Mouse (Mus musculus): ENCODE measurements at regions not wholly inside any gene's neighbourhood (a gene's known extent, or its start where the extent isn't known, plus 50 kb on each side); places are given as distances from the start of the nearest gene placed in this dataset.

- Histone ChIP-seq H3K4me1 (replicated peaks) (no peaks in the 10 kb centered on the region), H3K27ac (no peak overlapping the region), H3K27me3 (ENCODE audit: insufficient read depth, poor library complexity, severe bottlenecking) (no peaks in the 10 kb centered on the region), H3K36me3 (no peaks in the 10 kb centered on the region), H3K4me3 (no peak overlapping the region), H3K9me3 (no peaks in the 10 kb centered on the region)
- WGBS, result 94% methylated on average over 6 of the region's 6 CpGs
- no peak for DNase-seq (ENCODE audit: low spot score)
Observed at GRCm38 (mm10) chr4:58646821-58647220, 93.1 kb upstream of the Lpar1 start.

- Histone ChIP-seq H3K4me3 (no peak overlapping the region), H3K27ac (no peak overlapping the region), H3K36me3 (no peaks in the 10 kb centered on the region), H3K4me1 (replicated peaks) (no peaks in the 10 kb centered on the region), H3K27me3 (ENCODE audit: insufficient read depth, poor library complexity, severe bottlenecking) (no peaks in the 10 kb centered on the region), H3K9me3 (no peaks in the 10 kb centered on the region)
- WGBS, result 49% methylated on average over 4 of the region's 4 CpGs
- DNase-seq (ENCODE audit: low spot score), result no peak
Observed at GRCm38 (mm10) chr4:58643371-58643770, 89.7 kb upstream of the Lpar1 start.

- Histone ChIP-seq H3K9me3 (no peaks in the 10 kb centered on the region), H3K4me1 (replicated peaks) (no peaks in the 10 kb centered on the region)
- 91% methylated on average over 10 of the region's 10 CpGs for WGBS
Observed at GRCm38 (mm10) chr4:58642236-58642635, 88.5 kb upstream of the Lpar1 start.

GRCm38 (mm10) chr4:58632696-58633095 lies 79.0 kb upstream of the Lpar1 start:
- H3K4me1 ChIP-seq (replicated peaks), result no peaks in the 10 kb centered on the region
- 82% methylated on average over 1 of the region's 1 CpGs for WGBS
- no peak for DNase-seq (ENCODE audit: low spot score)
- H3K9me3 ChIP-seq, result 0 out of 2 replicates have a peak, but pooled peaks cover 4% of the 10 kb centered on the region
- no peaks in the 10 kb centered on the region for H3K36me3 ChIP-seq
- H3K27me3 ChIP-seq (ENCODE audit: insufficient read depth, poor library complexity, severe bottlenecking), result no peaks in the 10 kb centered on the region
- H3K4me3 ChIP-seq, result no peak overlapping the region
- H3K27ac ChIP-seq, result no peak overlapping the region

More at GRCm38 (mm10) chr4:58642236-58642635, 88.5 kb upstream of the Lpar1 start:
- H3K4me3 ChIP-seq, result no peak overlapping the region
- no peak overlapping the region for H3K27ac ChIP-seq
- H3K36me3 ChIP-seq, result no peaks in the 10 kb centered on the region
- H3K27me3 ChIP-seq (ENCODE audit: insufficient read depth, poor library complexity, severe bottlenecking), result no peaks in the 10 kb centered on the region
- DNase-seq (ENCODE audit: low spot score), result no peak

GRCm38 (mm10) chr4:58631415-58631814 lies 77.7 kb upstream of the Lpar1 start:
- WGBS, result 73% methylated on average over 4 of the region's 4 CpGs
- H3K4me1 ChIP-seq (replicated peaks), result 0 out of 2 replicates have a peak, but pooled peaks cover 3% of the 10 kb centered on the region
- no peak overlapping the region for H3K27ac ChIP-seq
- H3K9me3 ChIP-seq, result 0 out of 2 replicates have a peak, but pooled peaks cover 4% of the 10 kb centered on the region
- no peak overlapping the region for H3K4me3 ChIP-seq
- no peak for DNase-seq (ENCODE audit: low spot score)
- H3K27me3 ChIP-seq (ENCODE audit: insufficient read depth, poor library complexity, severe bottlenecking), result no peaks in the 10 kb centered on the region
- H3K36me3 ChIP-seq, result no peaks in the 10 kb centered on the region

- 0 out of 2 replicates have a peak, but pooled peaks cover 3% of the 10 kb centered on the region for H3K4me1 ChIP-seq (replicated peaks)
- no peaks in the 10 kb centered on the region for H3K27me3 ChIP-seq (ENCODE audit: insufficient read depth, poor library complexity, severe bottlenecking)
- 0 out of 2 replicates have a peak overlapping the region, but pooled peaks have one; percentile 23 for H3K27ac ChIP-seq
- no peak overlapping the region for H3K4me3 ChIP-seq
- H3K9me3 ChIP-seq, result 0 out of 2 replicates have a peak, but pooled peaks cover 4% of the 10 kb centered on the region
- WGBS, result 56% methylated on average over 7 of the region's 7 CpGs
- H3K36me3 ChIP-seq, result no peaks in the 10 kb centered on the region
- peak; percentile 3 for DNase-seq (ENCODE audit: low spot score)
Observed at GRCm38 (mm10) chr4:58627021-58627420, 73.3 kb upstream of the Lpar1 start.

- Histone ChIP-seq H3K4me1 (replicated peaks) (0 out of 2 replicates have a peak, but pooled peaks cover 3% of the 10 kb centered on the region), H3K27ac (no peak overlapping the region), H3K4me3 (no peak overlapping the region), H3K9me3 (no peaks in the 10 kb centered on the region), H3K27me3 (ENCODE audit: insufficient read depth, poor library complexity, severe bottlenecking) (no peaks in the 10 kb centered on the region), H3K36me3 (no peaks in the 10 kb centered on the region)
- no peak for DNase-seq (ENCODE audit: low spot score)
- WGBS, result 74% methylated on average over 3 of the region's 3 CpGs
Observed at GRCm38 (mm10) chr4:58624059-58624458, 70.4 kb upstream of the Lpar1 start.

- no peak for DNase-seq (ENCODE audit: low spot score)
- H3K36me3 ChIP-seq, result no peaks in the 10 kb centered on the region
- no peak overlapping the region for H3K4me3 ChIP-seq
- no peaks in the 10 kb centered on the region for H3K9me3 ChIP-seq
- 93% methylated on average over 3 of the region's 3 CpGs for WGBS
- no peak overlapping the region for H3K27ac ChIP-seq
- H3K4me1 ChIP-seq (replicated peaks), result no peaks in the 10 kb centered on the region
- no peaks in the 10 kb centered on the region for H3K27me3 ChIP-seq (ENCODE audit: insufficient read depth, poor library complexity, severe bottlenecking)
Observed at GRCm38 (mm10) chr4:58620641-58621040, 66.9 kb upstream of the Lpar1 start.

GRCm38 (mm10) chr4:58617261-58617660 lies 63.6 kb upstream of the Lpar1 start:
- Histone ChIP-seq H3K9me3 (no peaks in the 10 kb centered on the region), H3K27me3 (ENCODE audit: insufficient read depth, poor library complexity, severe bottlenecking) (no peaks in the 10 kb centered on the region), H3K27ac (no peak overlapping the region), H3K36me3 (no peaks in the 10 kb centered on the region), H3K4me1 (replicated peaks) (no peaks in the 10 kb centered on the region), H3K4me3 (no peak overlapping the region)
- DNase-seq (ENCODE audit: low spot score), result no peak
- 90% methylated on average over 3 of the region's 3 CpGs for WGBS

GRCm38 (mm10) chr4:58613536-58613935 lies 59.8 kb upstream of the Lpar1 start:
- no peaks in the 10 kb centered on the region for H3K4me1 ChIP-seq (replicated peaks)
- H3K27ac ChIP-seq, result no peak overlapping the region
- H3K36me3 ChIP-seq, result no peaks in the 10 kb centered on the region
- 71% methylated on average over 6 of the region's 6 CpGs for WGBS
- no peaks in the 10 kb centered on the region for H3K27me3 ChIP-seq (ENCODE audit: insufficient read depth, poor library complexity, severe bottlenecking)
- no peak for DNase-seq (ENCODE audit: low spot score)
- H3K4me3 ChIP-seq, result no peak overlapping the region
- H3K9me3 ChIP-seq, result no peaks in the 10 kb centered on the region

GRCm38 (mm10) chr4:58613022-58613421 lies 59.3 kb upstream of the Lpar1 start:
- no peaks in the 10 kb centered on the region for H3K4me1 ChIP-seq (replicated peaks)
- H3K36me3 ChIP-seq, result no peaks in the 10 kb centered on the region
- no peak overlapping the region for H3K4me3 ChIP-seq
- 90% methylated on average over 3 of the region's 3 CpGs for WGBS
- no peaks in the 10 kb centered on the region for H3K9me3 ChIP-seq
- no peak overlapping the region for H3K27ac ChIP-seq
- no peaks in the 10 kb centered on the region for H3K27me3 ChIP-seq (ENCODE audit: insufficient read depth, poor library complexity, severe bottlenecking)
- DNase-seq (ENCODE audit: low spot score), result no peak

- H3K27ac ChIP-seq, result no peak overlapping the region
- no peak overlapping the region for H3K4me3 ChIP-seq
- H3K9me3 ChIP-seq, result no peaks in the 10 kb centered on the region
- no peaks in the 10 kb centered on the region for H3K36me3 ChIP-seq
- no peaks in the 10 kb centered on the region for H3K4me1 ChIP-seq (replicated peaks)
- no peak for DNase-seq (ENCODE audit: low spot score)
- no peaks in the 10 kb centered on the region for H3K27me3 ChIP-seq (ENCODE audit: insufficient read depth, poor library complexity, severe bottlenecking)
- WGBS, result 88% methylated on average over 2 of the region's 2 CpGs
Observed at GRCm38 (mm10) chr4:58607491-58607890, 53.8 kb upstream of the Lpar1 start.

GRCm38 (mm10) chr4:58605941-58606340 lies 52.2 kb upstream of the Lpar1 start:
- H3K4me1 ChIP-seq (replicated peaks), result no peaks in the 10 kb centered on the region
- 77% methylated on average over 3 of the region's 3 CpGs for WGBS
- no peaks in the 10 kb centered on the region for H3K27me3 ChIP-seq (ENCODE audit: insufficient read depth, poor library complexity, severe bottlenecking)
- DNase-seq (ENCODE audit: low spot score), result no peak
- H3K4me3 ChIP-seq, result no peak overlapping the region
- no peaks in the 10 kb centered on the region for H3K36me3 ChIP-seq
- no peaks in the 10 kb centered on the region for H3K9me3 ChIP-seq
- H3K27ac ChIP-seq, result no peak overlapping the region

Measured in hindbrain, embryonic 10.5 days (tissue).